Mouse (Mus musculus): ENCODE results near the gene Rest. TPM values are rescaled to one million over a fixed set of nuclear protein-coding genes. Genes with fewer than 3 reads are reported as not detected.
A peak's percentile ranks its signal among the peaks of the same experiment; 100 is the strongest.

Gene Rest
- polyA plus RNA-seq, 1 experiment from 2014 or later, result 31.0 TPM

GRCm38 (mm10) chr5:77265671-77266065 is 377 bp downstream of the Rest start:
- 1% methylated on average over 37 of the region's 53 CpGs for WGBS
- peak overlapping the region; percentile 67 for H3K4me2 ChIP-seq

GRCm38 (mm10) chr5:77266066-77266885 is 985 bp downstream of the Rest start:
- under 1% methylated on average over 51 of the region's 87 CpGs for WGBS
- ATAC-seq (ENCODE audit: insufficient number of reproducible peaks, low FRiP score), result peak; percentile 81
- peak overlapping the region; percentile 67 for H3K4me2 ChIP-seq

More at GRCm38 (mm10) chr5:77265671-77266065, 377 bp downstream of the Rest start:
- no peaks in the 10 kb centered on the region for H3K9me3 ChIP-seq (replicated peaks)
- H3K36me3 ChIP-seq, result peaks cover 23% of the 10 kb centered on the region
- H3K27ac ChIP-seq (ENCODE audit: poor library complexity, severe bottlenecking), result peak overlapping the region; percentile 96
- H3K4me1 ChIP-seq (replicated peaks), result peaks cover 18% of the 10 kb centered on the region
- ATAC-seq (ENCODE audit: insufficient number of reproducible peaks, low FRiP score), result peak; percentile 85
- peak overlapping the region; percentile 82 for H3K9ac ChIP-seq
- no peaks in the 10 kb centered on the region for H3K27me3 ChIP-seq (replicated peaks)
- peak overlapping the region; percentile 66 for H3K4me3 ChIP-seq

DNA sequence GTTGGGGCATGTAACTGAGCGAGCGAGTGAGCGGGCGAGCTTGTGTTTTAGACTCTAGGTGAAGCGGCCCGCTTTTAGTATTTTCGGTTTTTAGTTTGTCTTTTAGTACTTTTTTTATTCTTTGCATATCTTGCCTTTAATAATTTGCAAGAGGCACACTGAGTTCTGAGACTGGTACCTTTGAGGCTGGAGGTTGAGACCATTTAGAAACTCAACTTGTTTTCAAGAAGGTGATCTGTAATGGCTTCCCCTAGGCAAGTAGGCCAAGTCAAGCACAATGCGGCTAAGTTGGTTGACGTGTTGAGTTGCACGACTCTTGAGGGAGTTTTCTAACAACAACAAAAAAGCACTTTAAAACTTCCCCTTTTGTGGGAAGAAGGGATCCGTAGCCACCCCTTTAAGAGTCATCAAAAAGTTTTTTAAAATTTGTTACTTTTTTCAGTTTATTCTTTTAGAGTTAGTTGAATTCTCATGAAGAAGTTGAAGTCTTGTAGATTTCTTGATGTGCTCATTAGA is 1.7 kb downstream of the Rest start:
- peak overlapping the region; percentile 96 for H3K27ac ChIP-seq (ENCODE audit: poor library complexity, severe bottlenecking)
- ATAC-seq (ENCODE audit: insufficient number of reproducible peaks, low FRiP score), result no peak
- H3K36me3 ChIP-seq, result peaks cover 36% of the 10 kb centered on the region
- H3K27me3 ChIP-seq (replicated peaks), result no peaks in the 10 kb centered on the region
- no peaks in the 10 kb centered on the region for H3K9me3 ChIP-seq (replicated peaks)
- peaks cover 21% of the 10 kb centered on the region for H3K4me1 ChIP-seq (replicated peaks)
- WGBS, result 3% methylated on average over 11 of the region's 11 CpGs
- peak overlapping the region; percentile 82 for H3K9ac ChIP-seq
- H3K4me3 ChIP-seq, result peak overlapping the region; percentile 66
- H3K4me2 ChIP-seq, result peak overlapping the region; percentile 67

More at GRCm38 (mm10) chr5:77266066-77266885, 985 bp downstream of the Rest start:
- Histone ChIP-seq H3K27me3 (replicated peaks) (no peaks in the 10 kb centered on the region), H3K9ac (peak overlapping the region; percentile 82), H3K27ac (ENCODE audit: poor library complexity, severe bottlenecking) (peak overlapping the region; percentile 96), H3K4me3 (peak overlapping the region; percentile 66), H3K36me3 (peaks cover 29% of the 10 kb centered on the region), H3K9me3 (replicated peaks) (no peaks in the 10 kb centered on the region), H3K4me1 (replicated peaks) (peaks cover 21% of the 10 kb centered on the region)

DNA sequence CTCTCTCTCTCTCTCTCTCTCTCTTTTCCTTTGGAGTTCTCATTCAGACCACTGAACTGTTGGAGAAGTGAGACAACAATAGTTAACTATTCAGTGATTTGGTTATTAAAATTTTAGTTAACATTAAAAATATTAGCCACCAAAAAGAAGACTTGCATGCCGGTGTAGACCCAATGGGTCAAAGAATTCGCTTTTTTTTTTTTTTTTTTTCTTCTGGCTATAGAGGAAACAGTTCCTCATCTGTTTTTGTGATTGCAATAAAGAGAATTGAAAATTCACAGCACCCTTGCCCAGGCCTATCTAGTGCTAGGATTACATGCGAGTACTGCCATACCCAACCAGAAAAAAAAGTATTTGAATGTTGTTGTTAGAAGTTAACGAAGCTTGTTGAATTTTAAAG is 2.1 kb downstream of the Rest start:
- 66% methylated on average over 4 of the region's 4 CpGs for WGBS
- no peak overlapping the region for H3K27ac ChIP-seq (ENCODE audit: poor library complexity, severe bottlenecking)
- peak overlapping the region; percentile 67; the same call in 1 of the 2 replicates for H3K4me2 ChIP-seq
- no peak for ATAC-seq (ENCODE audit: insufficient number of reproducible peaks, low FRiP score)
- H3K4me3 ChIP-seq, result peak overlapping the region; percentile 66
- H3K36me3 ChIP-seq, result peaks cover 41% of the 10 kb centered on the region
- H3K9me3 ChIP-seq (replicated peaks), result no peaks in the 10 kb centered on the region
- no peak overlapping the region for H3K9ac ChIP-seq
- peaks cover 21% of the 10 kb centered on the region for H3K4me1 ChIP-seq (replicated peaks)
- no peaks in the 10 kb centered on the region for H3K27me3 ChIP-seq (replicated peaks)

- no peak overlapping the region for H3K4me3 ChIP-seq
- H3K9ac ChIP-seq, result no peak overlapping the region
Observed at GRCm38 (mm10) chr5:77267957-77268624, 2.8 kb downstream of the Rest start.

GRCm38 (mm10) chr5:77269399-77269798 is 4.1 kb downstream of the Rest start:
- WGBS, result 74% methylated on average over 8 of the region's 8 CpGs
- no peaks in the 10 kb centered on the region for H3K27me3 ChIP-seq (replicated peaks)
- no peak overlapping the region for H3K9ac ChIP-seq
- H3K4me3 ChIP-seq, result no peak overlapping the region
- H3K9me3 ChIP-seq (replicated peaks), result no peaks in the 10 kb centered on the region
- ATAC-seq (ENCODE audit: insufficient number of reproducible peaks, low FRiP score), result no peak
- H3K36me3 ChIP-seq, result peaks cover 60% of the 10 kb centered on the region
- H3K4me2 ChIP-seq, result no peak overlapping the region
- H3K27ac ChIP-seq (ENCODE audit: poor library complexity, severe bottlenecking), result no peak overlapping the region
- peaks cover 21% of the 10 kb centered on the region for H3K4me1 ChIP-seq (replicated peaks)

More at GRCm38 (mm10) chr5:77267957-77268624, 2.8 kb downstream of the Rest start:
- Histone ChIP-seq H3K4me1 (replicated peaks) (peaks cover 21% of the 10 kb centered on the region), H3K4me2 (no peak overlapping the region), H3K36me3 (peaks cover 47% of the 10 kb centered on the region), H3K27ac (ENCODE audit: poor library complexity, severe bottlenecking) (no peak overlapping the region), H3K27me3 (replicated peaks) (no peaks in the 10 kb centered on the region), H3K9me3 (replicated peaks) (no peaks in the 10 kb centered on the region)
- ATAC-seq (ENCODE audit: insufficient number of reproducible peaks, low FRiP score), result no peak
- 93% methylated on average over 30 of the region's 30 CpGs for WGBS

- no peak for ATAC-seq (ENCODE audit: insufficient number of reproducible peaks, low FRiP score)
- Histone ChIP-seq H3K4me2 (no peak overlapping the region), H3K9ac (no peak overlapping the region), H3K27ac (ENCODE audit: poor library complexity, severe bottlenecking) (no peak overlapping the region), H3K9me3 (replicated peaks) (no peaks in the 10 kb centered on the region), H3K27me3 (replicated peaks) (no peaks in the 10 kb centered on the region), H3K36me3 (peaks cover 93% of the 10 kb centered on the region), H3K4me1 (replicated peaks) (peaks cover 15% of the 10 kb centered on the region), H3K4me3 (no peak overlapping the region)
- 75% methylated on average over 7 of the region's 7 CpGs for WGBS
Observed at GRCm38 (mm10) chr5:77273151-77273550, 7.9 kb downstream of the Rest start.

DNA sequence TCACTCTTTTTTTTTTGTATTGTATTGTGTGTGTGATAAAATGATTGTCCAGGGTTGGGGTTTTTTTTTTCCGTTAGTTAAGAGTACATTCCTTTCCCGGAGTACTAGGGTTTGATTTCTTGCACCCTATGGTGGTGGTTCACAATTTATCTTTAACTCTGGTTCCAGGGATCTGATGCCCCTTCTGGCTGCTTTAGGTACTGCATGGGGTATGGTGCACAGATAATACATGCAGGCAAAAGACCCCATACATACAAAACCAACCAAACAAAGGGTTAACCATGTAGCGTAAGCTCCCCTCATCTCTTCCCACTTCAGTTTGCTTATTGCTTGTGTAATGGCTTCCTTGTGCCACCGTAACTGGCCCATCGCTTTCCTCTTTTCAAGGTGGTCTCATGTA is 10.7 kb downstream of the Rest start:
- no peak overlapping the region for H3K4me2 ChIP-seq

DNA sequence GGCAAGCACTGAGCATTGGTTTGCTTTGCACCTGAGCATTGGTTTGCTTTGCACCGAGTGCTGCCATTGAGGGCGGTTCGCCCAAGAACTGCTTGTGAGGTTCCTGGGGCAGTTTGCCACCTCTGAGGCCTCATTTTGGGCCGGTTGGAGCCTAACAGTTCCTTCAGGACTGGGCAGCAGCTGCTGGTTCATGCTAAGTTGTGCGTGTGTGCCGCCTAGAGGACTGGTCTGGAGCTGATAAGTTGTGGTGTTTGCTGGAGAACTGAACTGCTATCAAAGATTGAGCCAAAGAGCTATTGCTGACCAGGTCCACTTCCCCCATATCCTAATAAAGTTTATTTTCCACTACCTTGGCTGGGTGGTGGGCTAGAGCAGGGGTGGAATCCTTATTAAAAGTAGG is 11.9 kb downstream of the Rest start:
- Histone ChIP-seq H3K9me3 (replicated peaks) (no peaks in the 10 kb centered on the region), H3K4me3 (no peak overlapping the region), H3K4me2 (no peak overlapping the region), H3K27ac (ENCODE audit: poor library complexity, severe bottlenecking) (no peak overlapping the region), H3K9ac (no peak overlapping the region), H3K27me3 (replicated peaks) (no peaks in the 10 kb centered on the region), H3K4me1 (replicated peaks) (peaks cover 8% of the 10 kb centered on the region; the same call in 1 of the 2 replicates), H3K36me3 (peaks cover 93% of the 10 kb centered on the region)
- 93% methylated on average over 6 of the region's 6 CpGs for WGBS
- ATAC-seq (ENCODE audit: insufficient number of reproducible peaks, low FRiP score), result no peak

More for the DNA sequence above, 10.7 kb downstream of the Rest start:
- H3K27ac ChIP-seq (ENCODE audit: poor library complexity, severe bottlenecking), result no peak overlapping the region
- peaks cover 93% of the 10 kb centered on the region for H3K36me3 ChIP-seq
- no peak overlapping the region for H3K9ac ChIP-seq
- 90% methylated on average over 5 of the region's 5 CpGs for WGBS
- H3K27me3 ChIP-seq (replicated peaks), result no peaks in the 10 kb centered on the region
- no peak for ATAC-seq (ENCODE audit: insufficient number of reproducible peaks, low FRiP score)
- peaks cover 9% of the 10 kb centered on the region; the same call in 1 of the 2 replicates for H3K4me1 ChIP-seq (replicated peaks)
- H3K4me3 ChIP-seq, result no peak overlapping the region
- no peaks in the 10 kb centered on the region for H3K9me3 ChIP-seq (replicated peaks)

DNA sequence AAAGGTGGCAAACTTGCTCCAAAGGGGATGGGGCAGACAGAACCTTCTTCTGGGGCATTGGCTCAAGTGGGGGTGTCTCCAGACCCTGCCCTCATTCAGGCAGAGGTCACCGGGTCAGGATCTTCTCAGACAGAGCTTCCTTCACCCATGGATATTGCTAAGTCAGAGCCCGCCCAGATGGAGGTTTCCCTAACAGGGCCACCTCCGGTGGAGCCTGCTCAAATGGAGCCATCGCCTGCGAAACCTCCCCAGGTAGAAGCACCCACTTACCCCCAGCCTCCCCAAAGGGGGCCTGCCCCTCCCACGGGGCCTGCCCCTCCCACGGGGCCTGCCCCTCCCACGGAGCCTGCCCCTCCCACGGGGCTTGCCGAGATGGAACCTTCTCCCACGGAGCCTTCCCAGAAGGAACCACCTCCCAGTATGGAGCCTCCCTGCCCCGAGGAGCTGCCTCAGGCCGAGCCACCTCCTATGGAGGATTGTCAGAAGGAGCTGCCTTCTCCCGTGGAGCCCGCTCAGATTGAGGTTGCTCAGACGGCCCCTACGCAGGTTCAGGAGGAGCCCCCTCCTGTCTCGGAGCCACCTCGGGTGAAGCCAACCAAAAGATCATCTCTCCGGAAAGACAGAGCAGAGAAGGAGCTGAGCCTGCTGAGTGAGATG is 16.4 kb downstream of the Rest start:
- 79% methylated on average over 20 of the region's 20 CpGs for WGBS
- Histone ChIP-seq H3K27me3 (replicated peaks) (no peaks in the 10 kb centered on the region), H3K9me3 (replicated peaks) (no peaks in the 10 kb centered on the region), H3K4me2 (no peak overlapping the region), H3K9ac (no peak overlapping the region), H3K27ac (ENCODE audit: poor library complexity, severe bottlenecking) (no peak overlapping the region), H3K4me1 (replicated peaks) (peaks cover 12% of the 10 kb centered on the region), H3K4me3 (no peak overlapping the region), H3K36me3 (peaks cover 75% of the 10 kb centered on the region)
- peak; percentile 52; the same call in 1 of the 2 replicates for ATAC-seq (ENCODE audit: insufficient number of reproducible peaks, low FRiP score)

GRCm38 (mm10) chr5:77282242-77282641 is 17.0 kb downstream of the Rest start:
- H3K9me3 ChIP-seq (replicated peaks), result no peaks in the 10 kb centered on the region
- no peak for ATAC-seq (ENCODE audit: insufficient number of reproducible peaks, low FRiP score)
- no peak overlapping the region for H3K4me3 ChIP-seq
- peaks cover 18% of the 10 kb centered on the region for H3K4me1 ChIP-seq (replicated peaks)
- 88% methylated on average over 9 of the region's 9 CpGs for WGBS
- no peak overlapping the region for H3K9ac ChIP-seq
- H3K36me3 ChIP-seq, result peaks cover 76% of the 10 kb centered on the region
- no peak overlapping the region for H3K27ac ChIP-seq (ENCODE audit: poor library complexity, severe bottlenecking)
- no peak overlapping the region for H3K4me2 ChIP-seq
- no peaks in the 10 kb centered on the region for H3K27me3 ChIP-seq (replicated peaks)
